Mouse (Mus musculus): ENCODE data around the gene Eva1b.

GRCm38 (mm10) chr4:126119051-126119450, 28.5 kb upstream of the Eva1b start:
- TF ChIP-seq CTCF (IDR thresholded peaks at IDR 0.05; ENCODE audit: extremely low read depth, insufficient read depth, insufficient read length, insufficient replicate concordance): no peak
- no peak for TF ChIP-seq POLR2A (IDR thresholded peaks at IDR 0.05; ENCODE audit: low read depth, low read length)

Data from spleen, adult 2 months (tissue).